Mouse (Mus musculus) lung, adult 2 months (tissue): ENCODE results near the gene Gm10803.

Experiments used
- CTCF ChIP-seq: fragments of 200-500 bp; IDR thresholded peaks from 2 replicates; pipeline ENCODE4 v1.5.1; 2011; ENCODE audit warnings: mild to moderate bottlenecking, low read length, control low read depth; ENCODE audit not compliant: insufficient read depth
- POLR2A ChIP-seq: fragments of 200-500 bp; IDR thresholded peaks from 2 replicates; pipeline ENCODE4 v1.6.1; 2011; ENCODE audit warnings: low read depth, mild to moderate bottlenecking, control low read depth, low read length, borderline replicate concordance; ENCODE audit errors: extremely low read depth

- TF ChIP-seq CTCF = no peak
- no peak for TF ChIP-seq POLR2A
These were observed 7.3 kb downstream of the Gm10803 start for GRCm38 (mm10) chr2:93567675-93568074.
